Mouse (Mus musculus) spleen, adult 2 months (tissue): ENCODE results near the gene Fmn2. TPM values are rescaled to one million over a fixed set of nuclear protein-coding genes. Genes with fewer than 3 reads are reported as not detected.
A peak's percentile ranks its signal among the peaks of the same experiment; 100 is the strongest.

Experiments used
- DNase-seq, 2 experiments: peaks; one replicate each; pipeline versions ENCODE4 v3.0.0 to v3.0.0-alpha.2; 2012 to 2021; ENCODE audit warnings: low spot score in 2 of 2, low read depth in 1 of 2
- H3K27ac ChIP-seq: fragments of 200-500 bp; 2 replicates; pipeline ENCODE4 v1.5.1; 2012; ENCODE audit warnings: low read length, inconsistent platforms; ENCODE audit not compliant: insufficient read depth
- H3K27me3 ChIP-seq: fragments of 200-500 bp; 2 replicates; pipeline ENCODE4 v1.6.1; 2012; ENCODE audit warnings: mild to moderate bottlenecking, moderate library complexity, low read length, inconsistent platforms; ENCODE audit not compliant: control insufficient read depth, insufficient read depth
- H3K36me3 ChIP-seq: fragments of 200-500 bp; 2 replicates; pipeline ENCODE4 v1.6.1; 2012; ENCODE audit warnings: mild to moderate bottlenecking, low read length, inconsistent platforms; ENCODE audit not compliant: control insufficient read depth, insufficient read depth
- H3K4me1 ChIP-seq: fragments of 200-500 bp; 2 replicates; pipeline ENCODE4 v1.6.1; 2011; ENCODE audit warnings: inconsistent platforms; ENCODE audit not compliant: control insufficient read depth, insufficient read depth, insufficient read length
- H3K4me3 ChIP-seq: fragments of 200-500 bp; 2 replicates; pipeline ENCODE4 v1.5.1; 2011; ENCODE audit warnings: mild to moderate bottlenecking, inconsistent platforms; ENCODE audit not compliant: insufficient read depth, insufficient read length; ENCODE audit errors: extremely low read depth
- CTCF ChIP-seq: fragments of 200-500 bp; IDR thresholded peaks from 2 replicates; pipeline ENCODE4 v1.5.1; 2011; ENCODE audit warnings: mild to moderate bottlenecking, inconsistent platforms; ENCODE audit not compliant: insufficient read depth, insufficient read length, insufficient replicate concordance; ENCODE audit errors: extremely low read depth
- POLR2A ChIP-seq: fragments of 200-500 bp; IDR thresholded peaks from 2 replicates; pipeline ENCODE4 v1.6.1; 2011; ENCODE audit warnings: low read depth, low read length, inconsistent platforms
- whole genome bisulfite sequencing: fragments of 180-500 bp; shearing (Covaris S2); methylation state at CpG from one replicate; pipeline ENCODE4 v1.1.7; 2018; 5-methylcytosine and 5-hydroxymethylcytosine counted together
- polyA plus RNA-seq: library from polyadenylated mRNA; depleted of rRNA; stranded (reverse); fragments of >200 nt; gene quantifications from 2 replicates; pipeline ENCODE4 v1.2.3, GENCODE M21; 2012; rRNA removed

Fmn2 gene
- 0.04 and 0.06 TPM in 2 replicates for polyA plus RNA-seq

- Histone ChIP-seq H3K36me3 (no peaks in the 10 kb centered on the region), H3K27me3 (peaks cover 15% of the 10 kb centered on the region), H3K4me3 (peak within 1 kb of the TSS; percentile 44), H3K27ac (no peak within 1 kb of the TSS), H3K4me1 (peaks cover 3% of the 10 kb centered on the region)
- 2% methylated on average over 29 of the region's 29 CpGs for WGBS
- DNase-seq = peak in 1 of 2 experiments; percentile 8
- TF ChIP-seq POLR2A (no peak), CTCF (no peak)
These were observed at the start of gene Fmn2 for GRCm38 (mm10) chr1:174501661-174502030. Gene Fmn2 (plus strand): TSS chr1:174501825.

GRCm38 (mm10) chr1:174455100-174455499 lies 46.5 kb upstream of the Fmn2 start:
- TF ChIP-seq POLR2A (no peak), CTCF (no peak)
- H3K27me3 ChIP-seq = no peaks in the 10 kb centered on the region
- no peak for DNase-seq
- no peaks in the 10 kb centered on the region for H3K36me3 ChIP-seq
- H3K4me1 ChIP-seq = no peaks in the 10 kb centered on the region
- 83% methylated on average over 2 of the region's 2 CpGs for WGBS
- no peak overlapping the region for H3K27ac ChIP-seq
- no peak overlapping the region for H3K4me3 ChIP-seq

- no peaks in the 10 kb centered on the region for H3K4me1 ChIP-seq
- WGBS = 86% methylated on average over 3 of the region's 3 CpGs
- no peak overlapping the region for H3K27ac ChIP-seq
- TF ChIP-seq CTCF (no peak), POLR2A (no peak)
- no peak for DNase-seq
- H3K36me3 ChIP-seq = no peaks in the 10 kb centered on the region
- H3K4me3 ChIP-seq = no peak overlapping the region
- H3K27me3 ChIP-seq = no peaks in the 10 kb centered on the region
These were observed 36.2 kb upstream of the Fmn2 start for GRCm38 (mm10) chr1:174465385-174465784.

- no peaks in the 10 kb centered on the region for H3K36me3 ChIP-seq
- 36% methylated on average over 2 of the region's 2 CpGs for WGBS
- TF ChIP-seq CTCF = no peak
- TF ChIP-seq POLR2A = no peak
- H3K27ac ChIP-seq = no peak overlapping the region
- no peak for DNase-seq
- no peaks in the 10 kb centered on the region for H3K27me3 ChIP-seq
- H3K4me1 ChIP-seq = no peaks in the 10 kb centered on the region
- H3K4me3 ChIP-seq = no peak overlapping the region
These were observed 35.4 kb upstream of the Fmn2 start for GRCm38 (mm10) chr1:174466240-174466639.

- DNase-seq = peak in 1 of 2 experiments; percentile 11
- Histone ChIP-seq H3K4me1 (no peaks in the 10 kb centered on the region), H3K36me3 (no peaks in the 10 kb centered on the region), H3K27ac (no peak overlapping the region), H3K4me3 (no peak overlapping the region), H3K27me3 (no peaks in the 10 kb centered on the region)
- 5% methylated on average over 6 of the region's 6 CpGs for WGBS
- no peak for TF ChIP-seq POLR2A
- 0 out of 2 replicates have a peak, but pooled peaks have one; percentile 48 for TF ChIP-seq CTCF
These were observed 31.9 kb upstream of the Fmn2 start for GRCm38 (mm10) chr1:174469736-174470135.

- no peaks in the 10 kb centered on the region for H3K36me3 ChIP-seq
- WGBS = 93% methylated on average over 6 of the region's 6 CpGs
- no peak for DNase-seq
These were observed 19.1 kb upstream of the Fmn2 start for GRCm38 (mm10) chr1:174482567-174482966.

GRCm38 (mm10) chr1:174500064-174500463 lies 1.6 kb upstream of the Fmn2 start:
- Histone ChIP-seq H3K4me3 (no peak overlapping the region), H3K27me3 (peaks cover 15% of the 10 kb centered on the region), H3K36me3 (no peaks in the 10 kb centered on the region), H3K27ac (no peak overlapping the region), H3K4me1 (peaks cover 3% of the 10 kb centered on the region)
- no peak for DNase-seq
- WGBS = 86% methylated on average over 4 of the region's 4 CpGs
- TF ChIP-seq CTCF (no peak), POLR2A (no peak)

More at GRCm38 (mm10) chr1:174482567-174482966, 19.1 kb upstream of the Fmn2 start:
- H3K27ac ChIP-seq = no peak overlapping the region
- H3K4me3 ChIP-seq = no peak overlapping the region
- TF ChIP-seq POLR2A (no peak), CTCF (no peak)
- no peaks in the 10 kb centered on the region for H3K27me3 ChIP-seq
- no peaks in the 10 kb centered on the region for H3K4me1 ChIP-seq
